Comparison of ENCODE assay signal across 8 mouse cellular contexts in the genomic region with DNA sequence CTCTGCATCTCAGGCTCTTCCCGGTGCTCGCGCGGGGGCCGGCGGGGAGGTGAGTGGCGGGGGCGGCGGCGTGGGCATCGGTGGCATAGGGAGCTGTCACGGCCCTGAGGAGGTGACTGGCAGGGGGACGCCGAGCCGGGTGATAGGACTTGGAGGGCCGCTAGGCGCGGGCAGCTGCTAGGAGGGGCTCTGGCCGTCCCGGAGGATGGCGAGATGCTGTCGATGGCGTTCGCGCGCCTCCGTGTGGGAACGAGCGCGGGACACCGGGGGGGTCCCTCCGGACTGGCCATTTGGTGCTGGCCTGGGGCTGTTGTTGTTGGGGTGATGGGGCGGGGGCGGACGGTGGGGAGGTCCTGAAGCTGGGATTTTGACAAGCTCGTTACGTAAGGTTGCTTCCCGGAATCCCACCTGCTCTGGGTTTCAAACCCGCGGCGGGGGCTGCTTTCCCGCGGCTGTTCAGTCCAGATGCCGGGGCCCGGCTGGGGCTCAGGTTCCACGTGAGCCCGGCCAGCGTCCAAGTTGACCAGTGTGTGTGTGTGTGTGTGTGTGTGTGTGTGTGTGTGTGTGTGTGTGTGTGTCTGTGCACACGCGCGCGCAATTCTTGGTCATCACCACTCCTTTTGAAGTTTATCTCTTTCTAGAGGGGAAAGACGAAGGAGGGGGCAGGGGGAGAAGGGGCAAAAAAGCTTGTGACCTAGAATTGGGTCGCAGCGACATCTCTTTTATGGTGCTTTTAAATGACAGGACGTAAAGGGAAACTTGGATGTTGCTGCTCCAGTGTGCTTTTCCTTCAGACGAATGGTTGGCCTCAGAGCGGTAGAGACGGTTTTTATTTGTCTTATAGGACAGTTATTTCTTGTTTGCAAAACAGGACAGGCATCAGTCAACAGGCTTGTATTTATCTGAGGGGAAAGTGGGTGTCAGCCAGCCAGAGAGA. TPM values are rescaled to one million over a fixed set of nuclear protein-coding genes. Genes with fewer than 3 reads are reported as not detected.
A peak's percentile ranks its signal among the peaks of the same experiment; 100 is the strongest.
DNase-seq lines count a peak whose midpoint lies in the region; ATAC-seq and TF ChIP-seq lines count a peak whose summit lies in the region.

No protein-coding gene starts in this region.

- H3K27ac ChIP-seq in intestine, postnatal 0 days (ENCODE audit: low read depth, low read length): peak overlapping the region; percentile 66
- H3K27ac ChIP-seq in limb, embryonic 10.5 days: peak overlapping the region; percentile 88
- H3K27ac ChIP-seq in midbrain, embryonic 14.5 days (replicated peaks; ENCODE audit: low read depth, low read length): peak overlapping the region; percentile 98
- peak overlapping the region; percentile 87 for H3K27ac ChIP-seq in stomach, embryonic 16.5 days (ENCODE audit: low read length)

- peaks cover 63% of the 10 kb centered on the region for H3K4me1 ChIP-seq in megakaryocyte, embryonic 14.5 days
- 0 out of 2 replicates have a peak, but pooled peaks cover 2% of the 10 kb centered on the region for H3K4me1 ChIP-seq in intestine, postnatal 0 days (replicated peaks; ENCODE audit: control insufficient read depth, insufficient read depth, low read length)
- H3K4me1 ChIP-seq in limb, embryonic 10.5 days: peaks cover 9% of the 10 kb centered on the region
- H3K4me1 ChIP-seq in midbrain, embryonic 14.5 days (ENCODE audit: control insufficient read depth, insufficient read depth, low read length): peaks cover 5% of the 10 kb centered on the region
- peaks cover 8% of the 10 kb centered on the region for H3K4me1 ChIP-seq in stomach, embryonic 16.5 days (ENCODE audit: control insufficient read depth, insufficient read depth, low read length)

- peak overlapping the region; percentile 97 for H3K4me3 ChIP-seq in megakaryocyte, embryonic 14.5 days (replicated peaks)
- H3K4me3 ChIP-seq in intestine, postnatal 0 days (ENCODE audit: low read depth, low read length): peak overlapping the region; percentile 96
- H3K4me3 ChIP-seq in limb, embryonic 10.5 days: peak overlapping the region; percentile 95
- H3K4me3 ChIP-seq in midbrain, embryonic 14.5 days (replicated peaks; ENCODE audit: low read depth, low read length): peak overlapping the region; percentile 78
- peak overlapping the region; percentile 88 for H3K4me3 ChIP-seq in stomach, embryonic 16.5 days (replicated peaks; ENCODE audit: low read length)

- DNase-seq in cerebellum, adult 8-10 months: peak; percentile 59
- peak; percentile 30 for DNase-seq in gastrocnemius, adult 18-20 months (ENCODE audit: low spot score)
- DNase-seq in limb, embryonic 10.5 days (ENCODE audit: low spot score): peak; percentile 78
- DNase-seq in midbrain, embryonic 14.5 days: peak; percentile 76

- no peaks in the 10 kb centered on the region for H3K9me3 ChIP-seq in megakaryocyte, embryonic 14.5 days
- no peaks in the 10 kb centered on the region for H3K9me3 ChIP-seq in intestine, postnatal 0 days (ENCODE audit: control insufficient read depth)
- no peaks in the 10 kb centered on the region for H3K9me3 ChIP-seq in limb, embryonic 10.5 days (replicated peaks)
- H3K9me3 ChIP-seq in midbrain, embryonic 14.5 days (ENCODE audit: control insufficient read depth, low read length): no peaks in the 10 kb centered on the region
- H3K9me3 ChIP-seq in stomach, embryonic 16.5 days (replicated peaks; ENCODE audit: control insufficient read depth, low read length): no peaks in the 10 kb centered on the region

- under 1% methylated on average over 58 of the region's 59 CpGs for WGBS in intestine, postnatal 0 days
- WGBS in limb, embryonic 10.5 days: 1% methylated on average over 59 of the region's 59 CpGs
- under 1% methylated on average over 51 of the region's 59 CpGs for WGBS in midbrain, embryonic 14.5 days
- under 1% methylated on average over 59 of the region's 59 CpGs for WGBS in stomach, embryonic 16.5 days

- H3K27me3 ChIP-seq in megakaryocyte, embryonic 14.5 days (replicated peaks): no peaks in the 10 kb centered on the region
- no peaks in the 10 kb centered on the region for H3K27me3 ChIP-seq in intestine, postnatal 0 days (replicated peaks; ENCODE audit: control insufficient read depth, insufficient read depth, low read length)
- H3K27me3 ChIP-seq in limb, embryonic 10.5 days (ENCODE audit: low read depth, poor library complexity, severe bottlenecking): no peaks in the 10 kb centered on the region
- H3K27me3 ChIP-seq in midbrain, embryonic 14.5 days (ENCODE audit: control insufficient read depth, insufficient read depth, low read length): no peaks in the 10 kb centered on the region
- H3K27me3 ChIP-seq in stomach, embryonic 16.5 days (ENCODE audit: control insufficient read depth, insufficient read depth, low read length): no peaks in the 10 kb centered on the region

- peak overlapping the region; percentile 67 for H3K9ac ChIP-seq in intestine, postnatal 0 days (ENCODE audit: low read depth, low read length)
- H3K9ac ChIP-seq in midbrain, embryonic 14.5 days (replicated peaks; ENCODE audit: low read length): peak overlapping the region; percentile 84
- peak overlapping the region; percentile 82 for H3K9ac ChIP-seq in stomach, embryonic 16.5 days (ENCODE audit: low read length)

- H3K4me2 ChIP-seq in intestine, postnatal 0 days (replicated peaks; ENCODE audit: low read depth): peak overlapping the region; percentile 86
- peak overlapping the region; percentile 67 for H3K4me2 ChIP-seq in midbrain, embryonic 14.5 days (ENCODE audit: low read length)
- H3K4me2 ChIP-seq in stomach, embryonic 16.5 days (ENCODE audit: low read depth, low read length): peak overlapping the region; percentile 81

- peak; percentile 46 for TF ChIP-seq CTCF in intestine, postnatal 0 days (IDR thresholded peaks at IDR 0.05; ENCODE audit: low read depth)

- no peak; the same call in 1 of the 2 replicates for ATAC-seq in megakaryocyte, adult 5-6 weeks (ENCODE audit: poor library complexity, severe bottlenecking)
- ATAC-seq in intestine, postnatal 0 days: peak; percentile 48; the same call in 1 of the 2 replicates
- ATAC-seq in midbrain, embryonic 14.5 days (ENCODE audit: low FRiP score, low TSS enrichment): peak; percentile 88
- peak; percentile 59 for ATAC-seq in stomach, embryonic 16.5 days (ENCODE audit: insufficient read depth, low FRiP score)

- H3K36me3 ChIP-seq in megakaryocyte, embryonic 14.5 days (replicated peaks; ENCODE audit: low read length): peaks cover 24% of the 10 kb centered on the region
- H3K36me3 ChIP-seq in intestine, postnatal 0 days (ENCODE audit: control insufficient read depth, insufficient read depth): no peaks in the 10 kb centered on the region
- H3K36me3 ChIP-seq in limb, embryonic 10.5 days: no peaks in the 10 kb centered on the region
- H3K36me3 ChIP-seq in midbrain, embryonic 14.5 days (ENCODE audit: control insufficient read depth, insufficient read depth, low read length): no peaks in the 10 kb centered on the region
- no peaks in the 10 kb centered on the region for H3K36me3 ChIP-seq in stomach, embryonic 16.5 days (ENCODE audit: control insufficient read depth, insufficient read depth, low read length)

RNA-seq across cellular contexts. Expression of gene Dennd4a, which starts 0.7 kb away (rescaled TPM):
- polyA plus RNA-seq in megakaryocyte, embryonic 14.5 days (2012; ENCODE audit: insufficient read depth, low replicate concordance): 2.2 and 3.2 TPM in 2 replicates
- total RNA-seq in megakaryocyte, adult 5-6 weeks (2015): 48.2 and 50.2 TPM in 2 replicates
- 33.3 and 47.0 TPM in 2 replicates for total RNA-seq in megakaryocyte, adult 5-6 weeks (2017)
- 1 to 10 TPM; 1.6 to 2.5 TPM for total RNA-seq in gastrocnemius, adult 18-20 months (2021)
- 2.8 and 3.1 TPM in 2 replicates for polyA plus RNA-seq in intestine, postnatal 0 days (2015; fragmentation: Nextera tagmentation; extraction: Ambion mirVana)
- 5.3 and 7.9 TPM in 2 replicates for polyA plus RNA-seq in limb, embryonic 10.5 days (2016; fragmentation: Nextera tagmentation; extraction: Ambion mirVana)
- 12.8 and 14.1 TPM in 2 replicates for polyA plus RNA-seq in midbrain, embryonic 14.5 days (2014; fragmentation: Nextera tagmentation; extraction: Ambion mirVana)
- polyA plus RNA-seq in stomach, embryonic 16.5 days (2015; fragmentation: Nextera tagmentation; extraction: Ambion mirVana): 8.0 and 8.3 TPM in 2 replicates
